Mouse (Mus musculus) myocyte (in vitro differentiated cells): ENCODE results near the gene Ddx28.

Experiments used
- MAX ChIP-seq: IDR thresholded peaks from one replicate; pipeline ENCODE4 v1.6.1; 2011; ENCODE audit warnings: low read depth, mild to moderate bottlenecking, control low read depth
- MYOG ChIP-seq, 3 experiments: IDR thresholded peaks; one replicate each; pipeline ENCODE4 v1.6.1; 2011; ENCODE audit warnings: control low read depth in 2 of 3, low read depth in 2 of 3, mild to moderate bottlenecking in 2 of 3; ENCODE audit not compliant: insufficient read length in 2 of 3, control insufficient read depth in 1 of 3, insufficient read depth in 1 of 3

GRCm38 (mm10) chr8:105975363-105975762 lies 36.3 kb downstream of the Ddx28 start:
- TF ChIP-seq MAX (no peak), MYOG (IDR thresholded peaks at IDR 0.05; ENCODE audit: control insufficient read depth in 1 of 3, insufficient read depth in 1 of 3, insufficient read length in 2 of 3, low read depth in 2 of 3) (no peak)
